Mouse (Mus musculus) E14TG2a.4 (cell line): ENCODE measurements around the gene Hydin.

Experiments used
- CTCF ChIP-seq: conservative IDR thresholded peaks from 2 replicates; pipeline ENCODE4 v1.5.1; 2014; ENCODE audit warnings: low read length
- POU5F1 ChIP-seq: IDR thresholded peaks from 2 replicates; pipeline ENCODE4 v1.6.1; 2014; ENCODE audit warnings: low read length, borderline replicate concordance

- TF ChIP-seq CTCF (no peak), POU5F1 (no peak)
Measured at GRCm38 (mm10) chr8:110244566-110244965, 22.2 kb upstream of the Hydin start.
